Mouse (Mus musculus): ENCODE data around the gene Dcakd. TPM values are rescaled to one million over a fixed set of nuclear protein-coding genes. Genes with fewer than 3 reads are reported as not detected.
"Not testable (repeated sequence)": the region's sequence is repeated elsewhere in the genome, so short reads cannot be mapped to it uniquely, and the experiment has no call there.

The Dcakd gene
- total RNA-seq, 1 experiment from 2014 or later, result 82.7 TPM

GRCm38 (mm10) chr11:102975966-102976365 is 52.2 kb downstream of the Dcakd start:
- DNase-seq, result not testable (repeated sequence)

GRCm38 (mm10) chr11:102972326-102972725 is 55.8 kb downstream of the Dcakd start:
- DNase-seq, result no peak

DNA sequence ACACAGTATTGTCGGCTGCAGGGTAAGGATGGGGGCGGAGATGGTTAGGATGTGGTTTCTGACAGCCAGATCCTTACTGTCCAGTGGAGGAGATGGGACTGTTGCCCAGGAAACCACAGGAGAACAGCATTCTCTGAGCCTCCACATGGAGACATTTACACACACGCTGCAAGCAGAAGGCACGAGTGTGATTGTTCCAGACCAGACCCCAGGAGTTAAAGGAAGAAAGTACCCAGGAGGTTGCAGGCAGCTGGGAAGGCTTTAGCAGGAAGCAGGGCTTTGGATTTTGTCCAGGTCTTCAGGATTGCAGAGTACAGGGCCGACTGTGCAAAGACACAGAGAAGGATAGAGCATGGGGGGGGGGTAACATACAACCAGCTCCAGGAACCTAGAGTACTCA is 56.5 kb downstream of the Dcakd start:
- no peak for DNase-seq

GRCm38 (mm10) chr11:102964547-102965091 is 63.5 kb downstream of the Dcakd start:
- no peak for DNase-seq

GRCm38 (mm10) chr11:102963855-102964546 is 64.1 kb downstream of the Dcakd start:
- DNase-seq, result no peak

DNA sequence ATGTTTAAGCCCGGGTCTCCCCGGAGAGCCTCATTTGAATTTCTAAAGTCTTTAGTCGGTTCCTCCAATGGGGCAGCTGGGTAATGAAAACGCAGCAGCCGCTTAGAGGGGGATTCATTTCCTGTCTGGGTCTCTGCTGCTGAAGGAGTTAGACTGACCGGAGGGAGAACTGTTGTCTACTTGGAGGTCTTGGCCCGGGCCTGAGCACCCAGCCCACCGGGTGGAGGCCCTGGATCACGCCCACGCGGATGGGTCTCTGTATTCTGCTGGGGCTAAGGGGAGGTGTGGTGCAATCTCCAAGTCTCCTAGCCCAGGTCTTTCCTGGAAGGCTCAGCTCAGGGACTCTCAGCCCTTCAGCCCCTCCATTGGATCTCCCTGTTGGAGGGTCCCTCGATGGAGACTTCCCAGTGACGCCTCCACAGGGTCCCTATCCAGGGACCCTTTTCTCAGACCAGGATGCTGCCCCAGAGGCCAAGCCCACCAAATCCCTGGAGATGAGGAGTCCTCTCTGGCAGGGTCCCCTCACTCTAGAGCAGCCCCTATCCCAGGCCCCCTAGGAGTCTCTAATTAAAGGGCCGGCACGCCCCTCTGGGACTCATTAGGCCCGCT is 64.8 kb downstream of the Dcakd start:
- no peak for DNase-seq

GRCm38 (mm10) chr11:102962861-102963245 is 65.3 kb downstream of the Dcakd start:
- no peak for DNase-seq

- DNase-seq, result no peak
Measured at GRCm38 (mm10) chr11:102961082-102961481, 67.1 kb downstream of the Dcakd start.

GRCm38 (mm10) chr11:102958870-102959269 is 69.3 kb downstream of the Dcakd start:
- no peak for DNase-seq

DNA sequence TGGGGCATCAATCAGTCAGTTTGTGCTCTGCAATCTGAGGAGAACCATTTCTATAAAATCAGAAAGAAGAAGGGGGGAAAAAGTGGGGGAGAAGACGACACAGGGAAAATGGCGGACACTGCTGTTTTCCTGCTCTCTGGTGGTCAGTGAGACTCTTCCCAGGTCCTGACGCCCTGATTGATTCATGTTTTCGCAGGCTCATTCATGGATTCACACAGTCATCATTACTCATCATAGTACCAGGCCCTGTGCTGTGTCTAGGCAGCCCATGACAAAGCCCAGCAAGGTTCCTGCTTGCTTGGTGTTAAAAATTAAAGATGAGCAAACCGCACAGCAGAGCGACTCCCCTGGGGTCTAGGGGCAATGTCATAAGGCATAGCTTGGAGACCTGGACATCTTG is 69.7 kb downstream of the Dcakd start:
- DNase-seq, result no peak

DNA sequence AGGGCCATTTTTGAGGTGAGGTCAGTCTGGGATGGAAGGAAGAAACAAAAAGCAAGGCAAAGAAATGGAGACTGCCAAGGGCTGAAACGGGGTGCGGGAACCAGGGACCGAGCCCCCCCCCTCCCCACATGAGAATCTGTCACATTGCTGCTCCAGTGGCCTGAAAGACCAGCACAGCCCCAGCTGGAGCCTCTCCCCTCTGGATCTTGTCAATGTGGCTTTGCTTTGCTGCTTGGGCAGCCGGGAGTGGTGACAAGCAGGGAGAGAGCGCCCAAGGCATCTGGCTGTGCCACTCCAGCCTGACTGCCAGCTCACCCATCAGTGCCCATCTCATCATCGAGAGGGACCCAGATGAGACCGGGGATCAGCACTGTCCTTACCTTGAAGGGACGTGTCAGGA is 70.4 kb downstream of the Dcakd start:
- DNase-seq, result no peak

DNA sequence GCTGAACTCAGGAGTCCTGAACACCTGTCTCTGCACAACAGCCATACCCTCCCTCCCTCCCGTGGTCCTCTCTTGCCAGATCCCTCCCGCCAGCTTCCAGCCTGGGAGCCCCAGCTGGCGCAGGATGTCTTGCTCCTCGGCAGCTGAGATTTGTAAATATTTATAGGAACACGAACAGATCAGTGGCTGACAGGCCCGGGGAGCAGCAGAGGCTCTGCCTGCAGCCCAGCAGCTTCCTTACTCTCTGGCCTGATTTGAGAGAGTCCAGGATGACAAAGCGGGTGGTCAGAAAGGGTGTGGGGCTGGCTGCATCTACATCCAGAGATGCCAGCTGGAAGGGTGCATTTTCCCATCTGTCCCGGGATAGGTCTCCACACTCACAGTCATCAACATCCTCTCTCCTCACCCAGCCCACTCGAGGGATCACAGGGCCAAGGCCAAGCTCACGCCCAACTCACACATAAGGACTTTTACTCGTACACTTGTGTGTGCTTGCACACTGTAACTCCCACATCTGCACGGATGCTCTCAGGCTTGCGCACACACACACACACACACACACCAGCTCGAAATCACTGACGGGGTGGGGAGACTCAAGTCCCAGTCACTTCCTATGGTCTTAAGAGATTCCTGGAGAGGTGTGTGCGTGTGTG is 71.0 kb downstream of the Dcakd start:
- no peak for DNase-seq

DNA sequence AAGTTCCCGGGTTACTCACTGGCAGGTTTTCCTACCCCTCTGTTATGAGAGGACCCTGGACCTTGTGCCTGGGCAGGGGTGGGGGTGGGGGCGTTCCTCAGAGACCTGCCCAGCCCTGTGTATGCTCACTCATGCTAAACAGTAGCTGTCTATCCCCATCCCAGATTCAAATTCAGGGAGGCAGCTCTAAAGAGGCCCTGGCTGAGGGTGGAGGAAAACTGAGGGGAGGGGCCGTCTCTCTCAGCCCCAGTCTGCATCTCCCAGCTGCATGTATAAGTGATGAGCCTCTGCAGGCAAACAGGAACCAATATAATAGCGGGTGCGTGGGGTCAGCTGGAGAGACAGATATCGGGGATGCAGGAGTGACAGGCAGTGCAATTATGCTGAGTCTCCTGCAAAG is 75.2 kb downstream of the Dcakd start:
- DNase-seq, result no peak

DNA sequence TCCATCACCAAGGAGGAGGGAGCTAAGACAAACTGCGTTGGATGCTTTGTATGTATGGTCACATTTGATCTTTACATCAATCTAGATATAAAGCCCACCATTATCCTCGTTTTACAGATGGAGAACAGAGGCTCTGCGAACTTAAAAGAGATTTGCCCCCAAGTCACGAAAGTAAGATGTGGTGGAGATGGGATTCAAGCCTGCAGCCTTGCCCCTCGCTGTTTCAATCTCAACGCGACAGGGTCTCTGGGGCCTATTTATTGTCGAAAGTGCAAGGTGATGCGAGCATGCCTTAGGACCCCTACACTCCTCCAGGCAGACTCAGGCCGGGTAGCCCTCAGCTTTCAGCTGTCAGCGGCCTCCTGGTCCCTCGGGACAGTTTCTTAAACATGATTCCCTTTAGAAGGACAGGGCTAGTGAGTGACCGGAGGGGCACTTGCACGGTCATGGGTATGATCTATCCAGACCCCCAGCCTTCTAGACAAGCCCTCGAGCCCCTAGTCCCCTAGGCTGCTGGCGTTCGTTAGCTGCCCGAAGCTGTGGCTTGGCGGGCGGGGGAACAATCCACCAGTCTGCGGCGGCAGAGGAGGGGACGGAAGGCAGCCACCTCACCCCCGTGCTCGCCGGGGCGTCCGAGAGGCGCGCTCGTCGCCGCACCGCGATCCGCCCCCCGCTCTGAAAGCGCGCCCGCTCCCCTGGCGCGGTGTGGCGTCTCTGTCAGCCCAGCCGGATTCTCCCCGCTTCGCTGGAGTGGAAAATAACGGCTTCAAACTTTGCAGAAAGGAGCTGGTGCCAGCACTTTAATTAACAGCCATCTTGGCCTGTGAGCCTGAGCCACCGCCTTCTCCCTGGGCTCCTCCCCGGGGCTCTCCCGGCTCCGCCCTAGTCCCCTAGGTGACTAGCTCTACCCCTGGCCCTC is 79.8 kb downstream of the Dcakd start:
- peak; percentile 60 for DNase-seq

DNA sequence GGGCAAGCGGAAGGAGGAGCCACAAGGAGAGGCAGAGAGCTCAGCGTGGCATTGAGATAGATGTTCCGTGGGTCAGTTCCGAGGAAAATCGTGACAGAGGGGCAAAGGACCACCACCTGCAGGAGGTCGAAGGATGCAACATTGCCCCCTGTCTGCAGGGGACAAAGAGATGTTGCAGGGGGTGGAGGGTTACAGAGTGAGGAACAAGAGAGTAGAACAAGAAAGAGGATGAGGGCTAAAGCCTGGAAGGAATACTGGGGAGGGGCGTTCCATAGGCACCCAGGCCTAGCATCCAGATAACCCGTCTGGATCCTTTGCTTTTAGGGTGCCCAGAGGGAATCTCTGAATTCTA is 81.2 kb downstream of the Dcakd start:
- no peak for DNase-seq

- peak; percentile 92 for DNase-seq
Measured at GRCm38 (mm10) chr11:102946265-102946991, 81.7 kb downstream of the Dcakd start, which contains the start of gene C1ql1. C1ql1 (minus strand) TSS chr11:102946688.

- DNase-seq, result no peak
Measured at GRCm38 (mm10) chr11:102945306-102946264, 82.5 kb downstream of the Dcakd start.
